Mouse (Mus musculus) hindbrain, embryonic 16.5 days (tissue): Measurements from ENCODE around the gene Supt6. TPM values are rescaled to one million over a fixed set of nuclear protein-coding genes. Genes with fewer than 3 reads are reported as not detected.

ENCODE experiments used
- ATAC-seq: fragments of 200-750 bp; cut with Nextera tagmentation; 2 replicates; pipeline ENCODE4 v1.8.0; 2017; ENCODE audit warnings: moderate TSS enrichment, moderate library complexity
- H3K27ac ChIP-seq: fragments of 300-500 bp; sonication (generic); 2 replicates; pipeline ENCODE4 v1.5.1; 2014; ENCODE audit warnings: low read depth, mild to moderate bottlenecking, control low read depth, low read length, moderate library complexity
- H3K27me3 ChIP-seq: fragments of 300-500 bp; sonication (generic); replicated peaks from 2 replicates; pipeline ENCODE4 v1.6.1; 2014; ENCODE audit warnings: low read length; ENCODE audit not compliant: control insufficient read depth, insufficient read depth
- H3K36me3 ChIP-seq: fragments of 300-500 bp; sonication (generic); 2 replicates; pipeline ENCODE4 v1.6.1; 2014; ENCODE audit warnings: mild to moderate bottlenecking, low read length, moderate library complexity, mixed read lengths; ENCODE audit not compliant: control insufficient read depth, insufficient read depth
- H3K4me1 ChIP-seq: fragments of 300-500 bp; sonication (generic); 2 replicates; pipeline ENCODE4 v1.6.1; 2014; ENCODE audit warnings: low read depth, low read length; ENCODE audit not compliant: control insufficient read depth, insufficient read depth
- H3K4me2 ChIP-seq: fragments of 300-500 bp; sonication (generic); 2 replicates; pipeline ENCODE4 v1.6.1; 2014; ENCODE audit warnings: mild to moderate bottlenecking, low read length, control low read depth, moderate library complexity
- H3K4me3 ChIP-seq: fragments of 300-500 bp; sonication (generic); 2 replicates; pipeline ENCODE4 v1.5.1; 2014; ENCODE audit warnings: mild to moderate bottlenecking, low read length, control low read depth, moderate library complexity
- H3K9ac ChIP-seq: fragments of 300-500 bp; sonication (generic); 2 replicates; pipeline ENCODE4 v1.6.1; 2014; ENCODE audit warnings: low read depth, mild to moderate bottlenecking, control low read depth, low read length, moderate library complexity
- H3K9me3 ChIP-seq: fragments of 300-500 bp; sonication (generic); 2 replicates; pipeline ENCODE4 v1.6.1; 2014; ENCODE audit warnings: mild to moderate bottlenecking, low read length, moderate library complexity; ENCODE audit not compliant: control insufficient read depth
- WGBS: fragments of 180-500 bp; shearing (Covaris S2); extraction: QIAGEN DNeasy Blood & Tissue Kit; methylation state at CpG from one replicate; pipeline ENCODE4 v1.1.7; 2014; 5-methylcytosine and 5-hydroxymethylcytosine counted together
- polyA plus RNA-seq: library from polyadenylated mRNA; unstranded; fragments of >200 nt; fragmentation: Nextera tagmentation; extraction: Ambion mirVana; gene quantifications from 2 replicates; pipeline ENCODE4 v1.2.1, GENCODE M21; 2015

The Supt6 gene
- polyA plus RNA-seq, 1 experiment from 2014 or later = 21.5 TPM

DNA sequence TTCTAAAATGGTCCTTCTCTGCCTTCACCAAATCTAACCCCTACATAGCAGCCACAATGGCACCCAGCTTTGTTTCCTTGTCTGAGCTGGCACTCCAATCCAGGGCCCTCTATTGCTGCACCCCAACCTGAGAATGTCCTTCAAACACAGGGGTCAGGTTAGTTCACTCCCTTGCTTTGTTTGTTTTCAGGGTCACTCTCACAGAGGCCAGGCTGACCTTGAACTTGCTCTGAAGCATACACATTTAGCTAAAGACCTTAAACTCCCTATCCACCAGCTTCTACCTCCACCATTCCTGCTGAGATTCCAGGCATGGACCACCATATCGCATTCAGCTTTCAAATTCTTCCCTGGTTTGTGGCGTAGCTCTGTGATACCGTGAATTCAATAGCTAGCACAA lies 71.3 kb downstream of the Supt6 start:
- Histone ChIP-seq H3K4me2 (no peak overlapping the region), H3K27ac (no peak overlapping the region), H3K27me3 (no peaks in the 10 kb centered on the region), H3K9ac (no peak overlapping the region), H3K36me3 (no peaks in the 10 kb centered on the region; the same call in 1 of the 2 replicates), H3K9me3 (no peaks in the 10 kb centered on the region), H3K4me1 (peaks cover 24% of the 10 kb centered on the region), H3K4me3 (no peak overlapping the region)
- no peak for ATAC-seq
- WGBS = 87% methylated on average over 3 of the region's 3 CpGs

DNA sequence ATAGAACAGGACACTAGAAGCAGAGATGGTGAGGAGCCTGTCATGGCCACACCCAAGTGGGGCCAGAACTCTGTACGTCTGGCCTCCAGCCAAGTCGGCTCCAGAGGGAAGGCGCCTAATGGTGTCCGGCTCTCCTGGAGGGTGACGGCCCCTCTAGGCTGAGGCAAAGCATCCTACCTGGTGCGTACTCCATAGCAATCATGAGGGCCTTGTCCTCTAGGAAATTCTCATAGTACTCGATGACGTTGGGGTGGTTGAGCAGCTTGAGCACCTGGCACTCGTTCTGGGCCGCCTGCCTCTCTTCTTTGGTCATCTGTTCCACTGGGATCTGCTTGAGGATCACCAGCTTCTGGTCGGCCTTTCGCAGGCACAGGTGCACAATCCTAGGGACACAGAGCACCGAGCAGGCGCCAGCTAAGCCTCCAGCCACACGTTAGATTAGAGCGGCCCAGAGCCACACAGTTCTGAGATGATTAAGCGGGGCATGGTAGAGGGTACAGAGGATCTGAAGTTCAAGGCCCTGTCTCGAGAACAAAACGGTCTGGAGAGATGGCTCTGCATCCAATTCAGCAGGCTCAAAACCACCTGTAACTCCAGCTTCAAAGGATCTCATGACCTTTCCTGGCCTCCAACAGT lies 72.9 kb downstream of the Supt6 start:
- 82% methylated on average over 19 of the region's 19 CpGs for WGBS
- ATAC-seq = no peak

DNA sequence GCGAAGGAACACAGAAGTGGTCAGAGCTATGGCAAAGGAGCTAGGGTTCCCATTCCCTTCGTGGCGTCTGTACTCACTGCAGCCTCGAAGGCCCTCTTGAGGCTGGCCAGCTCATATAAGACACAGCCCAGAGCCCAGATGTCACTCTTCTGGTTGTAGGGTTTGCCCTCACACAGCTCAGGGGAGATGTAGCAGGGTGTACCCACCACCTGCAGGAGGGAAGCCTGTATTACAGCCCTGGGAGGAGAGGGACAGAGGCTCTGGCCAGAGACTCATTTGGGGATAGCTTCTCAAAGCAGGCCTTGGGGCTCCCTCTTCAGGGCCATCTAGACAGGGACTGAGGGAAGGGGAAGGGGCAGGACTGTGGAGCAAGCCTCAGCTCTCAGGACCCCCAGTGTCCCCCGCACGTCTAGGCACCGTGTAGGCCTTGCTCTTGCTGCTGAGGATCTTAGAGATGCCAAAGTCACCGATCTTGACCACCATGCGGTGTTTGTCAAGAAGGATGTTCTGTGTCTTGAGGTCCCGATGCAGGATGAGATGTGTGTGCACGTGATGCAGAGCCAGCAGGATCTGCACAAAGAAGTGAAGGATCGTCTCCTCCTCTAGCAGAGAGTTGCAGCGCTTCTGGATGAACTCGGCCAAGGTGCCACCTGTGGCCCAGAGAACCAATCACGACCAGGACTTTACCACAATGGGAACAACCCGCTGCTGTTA lies 73.6 kb downstream of the Supt6 start:
- no peak for ATAC-seq

More for the DNA sequence above, 72.9 kb downstream of the Supt6 start:
- no peak overlapping the region for H3K4me2 ChIP-seq
- H3K36me3 ChIP-seq = no peaks in the 10 kb centered on the region
- H3K4me1 ChIP-seq = peaks cover 9% of the 10 kb centered on the region
- no peaks in the 10 kb centered on the region for H3K27me3 ChIP-seq
- no peak overlapping the region for H3K27ac ChIP-seq
- H3K4me3 ChIP-seq = no peak overlapping the region
- no peak overlapping the region for H3K9ac ChIP-seq
- no peaks in the 10 kb centered on the region for H3K9me3 ChIP-seq

DNA sequence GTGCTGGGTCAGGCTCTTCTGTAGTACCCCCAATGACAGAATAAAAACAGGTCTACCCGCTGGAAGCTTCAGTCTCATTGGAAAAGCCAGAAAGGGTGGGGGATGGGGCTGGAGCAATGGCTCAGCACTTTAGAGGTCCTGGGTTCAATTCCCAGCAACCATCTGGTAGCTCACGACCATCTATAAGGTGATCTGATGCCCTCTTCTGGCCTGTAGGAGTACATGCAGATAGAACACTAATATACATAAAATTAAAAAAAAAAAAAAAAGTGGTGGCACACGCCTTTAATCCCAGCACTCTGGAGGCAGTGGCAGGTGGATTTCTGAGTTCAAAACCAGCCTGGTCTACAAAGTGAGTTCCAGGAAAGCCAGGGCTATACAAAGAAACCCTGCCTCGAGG lies 74.5 kb downstream of the Supt6 start:
- H3K9ac ChIP-seq = no peak overlapping the region
- WGBS = 71% methylated on average over 4 of the region's 4 CpGs
- ATAC-seq = no peak
- H3K27ac ChIP-seq = no peak overlapping the region
- H3K4me2 ChIP-seq = no peak overlapping the region
- H3K27me3 ChIP-seq = no peaks in the 10 kb centered on the region
- H3K9me3 ChIP-seq = no peaks in the 10 kb centered on the region
- H3K4me1 ChIP-seq = no peaks in the 10 kb centered on the region; the same call in none of the 2 replicates
- no peaks in the 10 kb centered on the region for H3K36me3 ChIP-seq
- H3K4me3 ChIP-seq = no peak overlapping the region

More for the DNA sequence above, 73.6 kb downstream of the Supt6 start:
- Histone ChIP-seq H3K9me3 (no peaks in the 10 kb centered on the region), H3K4me2 (no peak overlapping the region), H3K27ac (no peak overlapping the region), H3K36me3 (no peaks in the 10 kb centered on the region), H3K4me3 (no peak overlapping the region), H3K4me1 (peaks cover 6% of the 10 kb centered on the region), H3K27me3 (no peaks in the 10 kb centered on the region), H3K9ac (no peak overlapping the region)
- WGBS = 80% methylated on average over 16 of the region's 16 CpGs

DNA sequence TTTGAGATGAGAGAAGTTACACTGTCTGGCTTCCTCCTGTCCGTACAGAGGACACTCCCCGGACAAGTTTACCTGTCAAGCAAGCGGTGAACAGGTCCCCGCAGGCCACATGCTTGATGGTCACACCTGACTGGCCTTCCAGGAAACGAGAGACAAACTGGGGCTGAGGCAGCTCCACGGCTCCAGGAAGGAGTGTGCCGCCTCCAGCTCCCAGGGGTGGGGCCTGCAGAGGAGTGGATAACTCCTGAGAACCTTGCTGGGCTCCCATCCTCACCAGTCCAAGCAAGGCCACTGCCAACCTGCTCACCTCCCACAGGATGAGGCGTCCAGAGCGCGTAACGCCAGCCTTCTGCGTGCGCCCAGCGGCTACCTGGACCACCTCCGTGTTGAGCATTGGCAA lies 75.5 kb downstream of the Supt6 start:
- Histone ChIP-seq H3K36me3 (no peaks in the 10 kb centered on the region), H3K9me3 (no peaks in the 10 kb centered on the region)
- no peak for ATAC-seq

DNA sequence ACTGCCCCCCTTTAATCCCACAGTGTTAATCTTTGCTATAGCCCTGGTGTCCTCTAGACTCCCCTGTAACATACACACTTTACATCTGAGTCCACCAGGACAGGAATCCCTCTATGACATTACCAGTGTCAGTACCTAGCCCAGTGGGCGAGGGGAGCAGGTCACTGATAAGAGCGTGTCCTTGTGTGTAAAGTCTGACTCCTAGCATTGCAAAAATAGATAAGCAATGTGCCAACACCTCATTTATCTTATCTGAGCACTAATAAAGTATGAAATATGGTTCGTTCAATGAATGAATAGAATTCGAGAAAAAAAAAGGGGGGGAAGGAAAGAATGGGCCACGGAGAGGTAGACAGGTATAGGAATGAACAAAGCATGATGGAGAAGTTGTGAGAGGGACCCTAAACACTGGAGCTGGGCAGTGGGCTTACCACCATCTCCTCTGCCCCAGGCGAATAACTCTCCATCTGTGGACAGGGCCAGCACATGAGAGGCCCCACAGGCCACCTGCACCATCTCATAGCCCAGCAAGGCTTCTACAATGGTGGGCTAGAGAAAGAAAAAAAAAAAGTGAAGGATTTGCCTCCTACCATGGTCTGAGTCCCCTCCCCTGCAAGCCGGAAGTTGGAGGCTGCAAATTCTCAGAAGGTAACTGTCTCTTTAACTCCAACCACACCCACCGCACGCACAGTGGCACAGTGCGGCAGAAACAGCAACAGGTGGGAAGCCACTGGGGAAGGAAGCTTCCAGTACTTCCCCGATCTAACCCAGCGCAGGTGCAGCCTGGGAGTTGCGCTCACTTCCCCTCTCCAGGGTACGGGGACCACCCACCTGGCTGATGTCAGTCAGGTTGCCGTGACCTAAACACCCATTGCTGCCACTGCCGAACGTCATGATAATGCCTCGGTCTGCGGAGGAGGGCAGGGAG lies 77.0 kb downstream of the Supt6 start:
- H3K27me3 ChIP-seq = no peaks in the 10 kb centered on the region
- ATAC-seq = no peak
- no peaks in the 10 kb centered on the region for H3K9me3 ChIP-seq
- H3K36me3 ChIP-seq = no peaks in the 10 kb centered on the region
- peaks cover 8% of the 10 kb centered on the region for H3K4me1 ChIP-seq
- H3K4me3 ChIP-seq = no peak overlapping the region
- no peak overlapping the region for H3K9ac ChIP-seq
- WGBS = 59% methylated on average over 19 of the region's 19 CpGs
- no peak overlapping the region for H3K4me2 ChIP-seq
- no peak overlapping the region for H3K27ac ChIP-seq

More for the DNA sequence above, 75.5 kb downstream of the Supt6 start:
- Histone ChIP-seq H3K9ac (no peak overlapping the region), H3K4me1 (peaks cover 8% of the 10 kb centered on the region), H3K4me2 (no peak overlapping the region), H3K27ac (no peak overlapping the region), H3K27me3 (no peaks in the 10 kb centered on the region), H3K4me3 (no peak overlapping the region)
- WGBS = 92% methylated on average over 15 of the region's 15 CpGs

DNA sequence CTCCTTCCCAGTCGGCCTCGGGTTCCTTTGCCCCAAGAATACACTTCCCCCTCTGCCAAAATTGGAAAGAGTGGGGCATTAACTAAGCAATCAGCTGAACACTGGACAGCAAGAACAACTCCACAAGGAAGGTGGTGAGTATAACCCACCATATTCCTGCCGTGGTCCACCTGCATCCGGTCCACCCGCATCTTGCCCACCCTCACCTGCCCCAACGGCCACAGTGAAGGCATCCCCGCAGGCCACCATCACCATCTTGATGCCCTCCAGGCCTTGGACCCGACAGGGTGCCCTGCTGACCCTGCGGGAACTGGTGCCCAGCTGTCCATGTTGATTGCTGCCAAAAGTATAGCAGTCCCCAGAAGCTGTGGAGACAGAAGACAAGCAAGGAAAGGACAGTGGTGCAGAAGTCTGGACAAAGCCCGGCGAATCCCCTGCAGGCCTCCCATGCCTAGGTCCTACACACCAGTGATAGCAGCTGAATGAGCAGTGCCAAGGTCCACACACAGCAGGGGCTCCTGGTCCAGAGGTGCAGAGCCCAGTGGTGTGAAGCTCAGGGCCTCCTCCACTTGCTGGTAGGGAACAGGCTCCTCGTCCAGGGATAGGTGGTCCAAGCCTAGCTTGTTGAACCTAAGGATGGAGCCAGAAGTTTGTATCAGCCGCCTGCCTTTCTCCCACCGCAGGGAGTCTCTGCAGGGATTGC lies 78.4 kb downstream of the Supt6 start:
- Histone ChIP-seq H3K9ac (no peak overlapping the region; the same call in 1 of the 2 replicates), H3K4me3 (no peak overlapping the region), H3K27ac (no peak overlapping the region), H3K4me1 (peaks cover 20% of the 10 kb centered on the region), H3K9me3 (no peaks in the 10 kb centered on the region), H3K36me3 (no peaks in the 10 kb centered on the region), H3K27me3 (no peaks in the 10 kb centered on the region), H3K4me2 (no peak overlapping the region)
- WGBS = 92% methylated on average over 14 of the region's 14 CpGs
- ATAC-seq = no peak

DNA sequence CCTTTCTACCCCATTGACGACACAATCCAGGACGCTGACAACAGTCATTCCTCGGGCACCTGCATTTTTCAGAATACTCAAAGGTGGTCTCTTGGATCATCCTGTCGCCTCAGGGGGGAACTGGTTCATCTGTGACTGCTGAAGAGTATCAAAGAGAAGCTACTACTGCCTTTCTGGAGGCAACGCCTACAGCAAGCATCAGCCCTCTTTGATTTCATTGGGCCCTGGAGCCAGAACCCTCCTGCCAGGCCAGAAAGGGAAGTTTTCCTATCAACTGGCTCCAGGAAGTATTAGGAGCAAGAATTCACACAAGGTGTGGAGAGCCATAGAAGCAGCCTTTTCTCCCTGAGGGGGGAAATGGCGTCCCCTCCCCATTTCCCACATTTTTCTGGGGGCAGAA lies 79.1 kb downstream of the Supt6 start:
- WGBS = 76% methylated on average over 6 of the region's 6 CpGs
- Histone ChIP-seq H3K36me3 (peaks cover 3% of the 10 kb centered on the region; the same call in 1 of the 2 replicates), H3K4me3 (no peak overlapping the region), H3K27ac (no peak overlapping the region), H3K9ac (no peak overlapping the region; the same call in 1 of the 2 replicates), H3K27me3 (no peaks in the 10 kb centered on the region), H3K9me3 (no peaks in the 10 kb centered on the region), H3K4me2 (no peak overlapping the region), H3K4me1 (peaks cover 27% of the 10 kb centered on the region)
- ATAC-seq = no peak
